Mouse (Mus musculus) CD4-positive, CD25-positive, alpha-beta regulatory T cell, adult 4 months (primary cell): Measurements from ENCODE around the gene Zcchc8. TPM values are rescaled to one million over a fixed set of nuclear protein-coding genes. Genes with fewer than 3 reads are reported as not detected.

ENCODE experiments used
- polyA plus RNA-seq, 2 experiments: library from polyadenylated mRNA; unstranded; fragments of 100-300 nt; shearing (Covaris generic); gene quantifications; one replicate each; pipeline ENCODE4 v1.2.1; 2017

Zcchc8 gene
- polyA plus RNA-seq, 2 experiments from 2014 or later: 55.3 to 67.5 TPM

Other genes with a start within 250 kb of the Zcchc8 start
- gene Lrrc43, start 231.8 kb downstream of the Zcchc8 start, polyA plus RNA-seq: not detected
- gene Il31, start 231.6 kb downstream of the Zcchc8 start, polyA plus RNA-seq: not detected
- 1 to 10 TPM in 1 of 2 experiments, not detected in 1; 1.4 TPM for gene B3gnt4, start 210.6 kb downstream of the Zcchc8 start, polyA plus RNA-seq
- gene Diablo, start 196.9 kb downstream of the Zcchc8 start, polyA plus RNA-seq: 10 to 100 TPM; 85.0 to 99.0 TPM
- gene Gm49027, start 195.6 kb downstream of the Zcchc8 start, polyA plus RNA-seq: not detected
- 10 to 100 TPM; 38.3 to 53.6 TPM for gene Vps33a, start 148.1 kb downstream of the Zcchc8 start, polyA plus RNA-seq
- gene Clip1, start 36.5 kb downstream of the Zcchc8 start, polyA plus RNA-seq: 10 to 100 TPM; 48.4 to 51.4 TPM
- 100 to 1,000 TPM; 160 to 180 TPM for gene Rsrc2, start 28.3 kb upstream of the Zcchc8 start, polyA plus RNA-seq
- 1 to 10 TPM; 2.8 to 4.2 TPM for gene Kntc1, start 28.6 kb upstream of the Zcchc8 start, polyA plus RNA-seq
- gene Hcar2, start 144.4 kb upstream of the Zcchc8 start, polyA plus RNA-seq: under 1 TPM in 1 of 2 experiments, not detected in 1; 0.42 TPM
- gene Hcar1, start 158.9 kb upstream of the Zcchc8 start, polyA plus RNA-seq: not detected
- 10 to 100 TPM; 52.8 to 75.2 TPM for gene Denr, start 186.1 kb upstream of the Zcchc8 start, polyA plus RNA-seq
- 1 to 10 TPM; 2.7 to 8.0 TPM for gene Gm43518, start 206.3 kb upstream of the Zcchc8 start, polyA plus RNA-seq
- gene Ccdc62, start 209.6 kb upstream of the Zcchc8 start, polyA plus RNA-seq: 10 to 100 TPM in 1 of 2 experiments, 1 to 10 TPM in 1; 9.6 to 16.0 TPM